Mouse (Mus musculus): Measurements from ENCODE around the gene Aspm.

DNA sequence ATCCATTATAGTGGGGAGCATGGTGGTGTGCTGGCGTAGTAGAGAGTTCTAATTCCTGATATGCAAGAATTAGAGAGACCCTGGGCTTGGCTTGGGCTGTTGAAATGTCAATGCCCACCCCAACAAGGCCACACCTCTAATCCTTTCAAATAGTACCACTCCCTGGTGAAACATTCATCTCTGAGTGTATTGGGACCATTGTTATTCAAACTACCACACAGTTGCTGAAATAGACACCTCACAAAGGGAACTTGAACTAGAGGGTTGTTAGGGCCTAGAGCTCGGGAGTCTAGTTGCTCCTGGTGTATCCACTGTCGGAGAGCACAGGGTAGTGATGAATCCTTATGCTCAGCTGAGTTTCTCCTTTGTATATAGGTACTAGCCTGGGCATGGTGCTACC lies 40.1 kb downstream of the Aspm start:
- no peak for TF ChIP-seq CTCF (IDR thresholded peaks at IDR 0.05; ENCODE audit: low read depth, low read length)
- no peak for TF ChIP-seq POLR2AphosphoS5 (IDR thresholded peaks at IDR 0.05; ENCODE audit: insufficient replicate concordance, low read depth, low read length)
- no peak for TF ChIP-seq GATA1 (IDR thresholded peaks at IDR 0.05; ENCODE audit: borderline replicate concordance, low read length)
- no peak for TF ChIP-seq TAL1 (conservative IDR thresholded peaks at IDR 0.05; ENCODE audit: low read depth, low read length)

Measured in G1E (cell line).